Mouse (Mus musculus): ENCODE measurements around the gene Ccdc50. TPM values are rescaled to one million over a fixed set of nuclear protein-coding genes. Genes with fewer than 3 reads are reported as not detected.

The Ccdc50 gene
- polyA plus RNA-seq, 1 experiment = 8.4 TPM

DNA sequence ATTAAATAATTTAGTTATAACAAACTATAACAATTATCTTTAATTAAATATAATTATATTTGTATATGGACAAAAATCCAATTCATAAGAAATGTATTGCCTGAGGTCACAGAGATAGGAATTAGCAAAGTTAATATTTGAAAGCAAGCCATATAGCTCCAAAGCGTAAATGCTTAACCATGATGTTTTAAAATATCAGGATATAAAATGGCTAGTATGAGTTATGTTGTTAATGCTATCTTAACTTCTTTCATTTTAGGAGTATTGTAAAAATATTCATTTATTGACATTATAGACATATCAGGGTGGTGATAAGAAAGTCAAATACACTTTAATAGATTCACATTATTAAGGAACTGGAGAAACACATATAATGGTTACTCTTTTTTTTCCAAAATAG, 28.6 kb upstream of the Ccdc50 start:
- H3K4me3 ChIP-seq (ENCODE audit: control insufficient read depth, insufficient read depth, low read length) = no peak overlapping the region
- no peaks in the 10 kb centered on the region for H3K27me3 ChIP-seq (ENCODE audit: control insufficient read depth, insufficient read depth, low read length)
- 98% methylated on average over 1 of the region's 1 CpGs for WGBS
- H3K36me3 ChIP-seq (ENCODE audit: control insufficient read depth, insufficient read depth, low read length) = no peaks in the 10 kb centered on the region
- no peak for DNase-seq
- no peak overlapping the region for H3K27ac ChIP-seq (ENCODE audit: control insufficient read depth, insufficient read depth, low read length)
- no peak for TF ChIP-seq POLR2A (IDR thresholded peaks at IDR 0.05; ENCODE audit: control insufficient read depth, extremely low read depth, insufficient read depth, low read length, poor library complexity)
- no peak for TF ChIP-seq CTCF (IDR thresholded peaks at IDR 0.05; ENCODE audit: borderline replicate concordance, control insufficient read depth, extremely low read depth, insufficient read depth, low read length, poor library complexity)
- H3K4me1 ChIP-seq (replicated peaks; ENCODE audit: control insufficient read depth, insufficient read depth, low read length) = no peaks in the 10 kb centered on the region

DNA sequence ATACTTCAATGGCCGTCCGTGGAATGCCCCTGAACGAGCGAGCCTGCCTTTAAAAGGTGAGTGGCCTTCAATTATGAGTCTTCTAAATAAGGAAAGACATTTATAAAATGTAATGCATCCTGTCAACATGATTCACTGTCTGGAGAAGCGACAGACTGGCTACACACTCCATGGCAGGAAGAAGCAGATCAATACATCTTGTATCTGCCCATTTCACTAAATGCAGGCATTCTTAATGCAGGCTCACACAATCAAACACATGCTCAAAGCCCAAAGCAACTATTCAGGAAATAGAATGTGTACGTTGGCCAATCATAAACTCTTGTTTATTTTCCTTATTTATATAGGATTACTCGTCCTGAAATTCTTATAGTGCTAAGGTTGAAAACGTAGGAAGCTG, 18.5 kb upstream of the Ccdc50 start, which contains the start of gene Uts2b:
Gene Uts2b (minus strand): TSS at position 49 of the 400 bp plus-strand sequence.
- Histone ChIP-seq H3K27me3 (ENCODE audit: control insufficient read depth, insufficient read depth, low read length) (no peaks in the 10 kb centered on the region), H3K36me3 (ENCODE audit: control insufficient read depth, insufficient read depth, low read length) (no peaks in the 10 kb centered on the region), H3K27ac (ENCODE audit: control insufficient read depth, insufficient read depth, low read length) (no peak within 1 kb of the TSS), H3K4me3 (ENCODE audit: control insufficient read depth, insufficient read depth, low read length) (no peak within 1 kb of the TSS), H3K4me1 (replicated peaks; ENCODE audit: control insufficient read depth, insufficient read depth, low read length) (no peaks in the 10 kb centered on the region)
- 91% methylated on average over 8 of the region's 8 CpGs for WGBS
- DNase-seq = no peak
- no peak for TF ChIP-seq CTCF (IDR thresholded peaks at IDR 0.05; ENCODE audit: borderline replicate concordance, control insufficient read depth, extremely low read depth, insufficient read depth, low read length, poor library complexity)
- TF ChIP-seq POLR2A (IDR thresholded peaks at IDR 0.05; ENCODE audit: control insufficient read depth, extremely low read depth, insufficient read depth, low read length, poor library complexity) = no peak

DNA sequence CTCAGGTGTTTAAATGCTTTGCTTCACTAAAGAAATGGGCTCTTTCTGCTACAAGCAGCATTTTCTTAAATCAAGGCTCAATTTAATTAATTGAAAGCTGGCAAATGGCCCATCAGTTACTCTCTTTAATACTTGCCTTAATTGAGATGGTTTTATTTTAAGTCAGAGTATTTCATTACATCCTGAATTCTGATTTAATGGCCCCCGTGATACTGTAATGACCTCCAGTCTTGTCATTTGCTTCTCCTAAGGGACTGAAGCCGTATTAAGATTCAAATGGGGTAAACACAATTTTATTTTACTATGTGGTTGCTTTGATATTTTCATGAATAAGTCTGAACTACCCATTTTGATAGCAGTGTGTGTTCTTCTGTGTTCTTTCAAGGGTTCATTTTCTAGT, 18.0 kb upstream of the Ccdc50 start:
- no peak for DNase-seq
- WGBS = 88% methylated on average over 2 of the region's 2 CpGs

DNA sequence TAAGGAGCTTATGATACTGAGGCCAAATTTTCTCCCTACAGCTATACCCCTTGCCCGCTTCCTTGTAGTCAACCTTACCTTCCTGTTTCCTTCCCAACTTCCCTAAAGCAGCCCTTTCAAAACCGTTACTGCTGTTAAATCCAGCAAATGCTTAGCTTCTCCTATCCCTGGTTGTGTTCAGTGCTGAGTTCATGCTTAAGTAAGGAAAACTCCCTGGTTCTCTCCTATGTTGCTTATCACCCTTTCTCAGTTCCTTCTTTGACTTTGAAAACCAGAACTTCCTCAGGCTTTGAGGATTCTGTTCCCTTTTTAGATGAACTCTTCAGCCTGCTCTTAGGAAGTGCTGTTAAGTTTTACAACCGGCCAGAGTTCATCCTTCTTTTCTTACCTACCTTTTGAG, 14.5 kb upstream of the Ccdc50 start:
- Histone ChIP-seq H3K4me3 (ENCODE audit: control insufficient read depth, insufficient read depth, low read length) (no peak overlapping the region), H3K36me3 (ENCODE audit: control insufficient read depth, insufficient read depth, low read length) (no peaks in the 10 kb centered on the region), H3K4me1 (replicated peaks; ENCODE audit: control insufficient read depth, insufficient read depth, low read length) (no peaks in the 10 kb centered on the region), H3K27me3 (ENCODE audit: control insufficient read depth, insufficient read depth, low read length) (no peaks in the 10 kb centered on the region), H3K27ac (ENCODE audit: control insufficient read depth, insufficient read depth, low read length) (no peak overlapping the region)
- TF ChIP-seq POLR2A (IDR thresholded peaks at IDR 0.05; ENCODE audit: control insufficient read depth, extremely low read depth, insufficient read depth, low read length, poor library complexity) (no peak), CTCF (IDR thresholded peaks at IDR 0.05; ENCODE audit: borderline replicate concordance, control insufficient read depth, extremely low read depth, insufficient read depth, low read length, poor library complexity) (no peak)
- DNase-seq = no peak
- WGBS = 23% methylated on average over 3 of the region's 3 CpGs

More for the DNA sequence above, 18.0 kb upstream of the Ccdc50 start:
- Histone ChIP-seq H3K36me3 (ENCODE audit: control insufficient read depth, insufficient read depth, low read length) (no peaks in the 10 kb centered on the region), H3K4me3 (ENCODE audit: control insufficient read depth, insufficient read depth, low read length) (no peak overlapping the region), H3K4me1 (replicated peaks; ENCODE audit: control insufficient read depth, insufficient read depth, low read length) (no peaks in the 10 kb centered on the region), H3K27ac (ENCODE audit: control insufficient read depth, insufficient read depth, low read length) (no peak overlapping the region), H3K27me3 (ENCODE audit: control insufficient read depth, insufficient read depth, low read length) (no peaks in the 10 kb centered on the region)
- TF ChIP-seq POLR2A (IDR thresholded peaks at IDR 0.05; ENCODE audit: control insufficient read depth, extremely low read depth, insufficient read depth, low read length, poor library complexity) (no peak), CTCF (IDR thresholded peaks at IDR 0.05; ENCODE audit: borderline replicate concordance, control insufficient read depth, extremely low read depth, insufficient read depth, low read length, poor library complexity) (no peak)

DNA sequence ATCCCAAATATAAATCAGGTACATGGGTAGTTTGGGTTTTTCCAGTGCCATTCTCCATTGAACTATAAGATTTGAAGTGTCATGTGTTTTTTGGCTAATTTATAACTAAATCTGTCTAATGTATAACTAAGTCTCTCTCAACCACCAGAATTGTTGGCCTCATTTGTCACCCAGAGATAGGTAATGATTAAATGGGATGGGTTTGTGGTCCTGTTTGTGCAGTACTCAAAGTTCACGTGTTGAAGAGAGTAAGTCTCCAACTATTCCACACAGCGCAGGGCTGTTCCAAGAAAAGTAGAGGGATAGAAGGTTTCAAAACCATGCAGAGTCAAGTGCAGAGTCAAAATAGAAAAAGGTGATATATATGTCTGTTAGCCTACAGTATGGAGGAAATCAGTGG, 13.4 kb upstream of the Ccdc50 start:
- no peak for TF ChIP-seq POLR2A (IDR thresholded peaks at IDR 0.05; ENCODE audit: control insufficient read depth, extremely low read depth, insufficient read depth, low read length, poor library complexity)
- TF ChIP-seq CTCF (IDR thresholded peaks at IDR 0.05; ENCODE audit: borderline replicate concordance, control insufficient read depth, extremely low read depth, insufficient read depth, low read length, poor library complexity) = no peak
- Histone ChIP-seq H3K36me3 (ENCODE audit: control insufficient read depth, insufficient read depth, low read length) (no peaks in the 10 kb centered on the region), H3K4me3 (ENCODE audit: control insufficient read depth, insufficient read depth, low read length) (no peak overlapping the region), H3K27ac (ENCODE audit: control insufficient read depth, insufficient read depth, low read length) (no peak overlapping the region), H3K4me1 (replicated peaks; ENCODE audit: control insufficient read depth, insufficient read depth, low read length) (no peaks in the 10 kb centered on the region), H3K27me3 (ENCODE audit: control insufficient read depth, insufficient read depth, low read length) (no peaks in the 10 kb centered on the region)
- WGBS = 93% methylated on average over 2 of the region's 2 CpGs
- no peak for DNase-seq

DNA sequence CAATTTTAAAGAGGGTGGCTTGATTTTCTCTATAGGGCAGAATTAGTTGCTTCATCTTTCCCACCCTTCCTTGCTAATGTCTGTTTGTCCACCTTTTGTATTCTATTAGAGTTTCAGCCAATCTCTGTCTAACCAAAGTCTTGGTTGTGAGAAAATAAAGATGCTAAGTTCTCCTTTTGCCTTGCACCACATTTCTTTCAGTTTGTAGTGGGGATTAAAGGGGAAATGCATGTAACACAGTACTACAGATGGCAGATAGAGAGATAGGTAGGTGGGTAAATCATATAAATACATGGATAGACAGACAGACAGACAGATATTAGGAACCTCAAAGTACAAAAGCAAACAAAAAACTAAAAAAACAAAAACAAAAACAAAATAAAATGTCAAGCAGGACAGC, 12.1 kb upstream of the Ccdc50 start:
- no peak for TF ChIP-seq POLR2A (IDR thresholded peaks at IDR 0.05; ENCODE audit: control insufficient read depth, extremely low read depth, insufficient read depth, low read length, poor library complexity)
- no peak for TF ChIP-seq CTCF (IDR thresholded peaks at IDR 0.05; ENCODE audit: borderline replicate concordance, control insufficient read depth, extremely low read depth, insufficient read depth, low read length, poor library complexity)
- Histone ChIP-seq H3K27ac (ENCODE audit: control insufficient read depth, insufficient read depth, low read length) (no peak overlapping the region), H3K27me3 (ENCODE audit: control insufficient read depth, insufficient read depth, low read length) (no peaks in the 10 kb centered on the region), H3K4me1 (replicated peaks; ENCODE audit: control insufficient read depth, insufficient read depth, low read length) (no peaks in the 10 kb centered on the region), H3K36me3 (ENCODE audit: control insufficient read depth, insufficient read depth, low read length) (no peaks in the 10 kb centered on the region), H3K4me3 (ENCODE audit: control insufficient read depth, insufficient read depth, low read length) (no peak overlapping the region)
- DNase-seq = no peak

DNA sequence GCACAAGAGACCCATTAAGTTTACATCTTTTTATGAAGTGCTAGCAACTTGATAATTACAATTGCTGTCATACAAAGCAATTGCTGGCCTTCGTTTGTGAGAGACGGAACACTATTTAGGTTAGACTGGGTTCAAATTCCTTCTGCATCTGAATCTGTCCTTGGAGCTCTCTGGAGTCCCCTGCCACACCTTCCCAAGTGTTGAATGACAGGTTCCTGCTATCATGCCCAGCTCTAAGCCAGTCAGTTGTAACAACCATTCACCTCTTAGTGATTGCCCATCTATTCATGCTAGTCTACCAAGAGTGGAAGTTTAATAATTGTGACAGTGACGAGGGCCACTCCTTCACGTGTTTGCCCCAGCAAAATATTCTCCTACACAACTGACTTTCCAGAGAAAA, 6.5 kb upstream of the Ccdc50 start:
- TF ChIP-seq CTCF (IDR thresholded peaks at IDR 0.05; ENCODE audit: borderline replicate concordance, control insufficient read depth, extremely low read depth, insufficient read depth, low read length, poor library complexity) (no peak), POLR2A (IDR thresholded peaks at IDR 0.05; ENCODE audit: control insufficient read depth, extremely low read depth, insufficient read depth, low read length, poor library complexity) (no peak)
- Histone ChIP-seq H3K4me3 (ENCODE audit: control insufficient read depth, insufficient read depth, low read length) (no peak overlapping the region), H3K4me1 (replicated peaks; ENCODE audit: control insufficient read depth, insufficient read depth, low read length) (no peaks in the 10 kb centered on the region), H3K27me3 (ENCODE audit: control insufficient read depth, insufficient read depth, low read length) (no peaks in the 10 kb centered on the region), H3K36me3 (ENCODE audit: control insufficient read depth, insufficient read depth, low read length) (no peaks in the 10 kb centered on the region), H3K27ac (ENCODE audit: control insufficient read depth, insufficient read depth, low read length) (no peak overlapping the region)
- 94% methylated on average over 4 of the region's 4 CpGs for WGBS
- no peak for DNase-seq
